Mouse (Mus musculus): ENCODE data around the gene Parva.
A peak's percentile ranks its signal among the peaks of the same experiment; 100 is the strongest.

Parva gene

GRCm38 (mm10) chr7:112427357-112428157 lies at the start of gene Parva:
Gene Parva, plus strand, starts transcription at chr7:112427505.
- DNase-seq (ENCODE audit: low spot score) = peak; percentile 77

GRCm38 (mm10) chr7:112378056-112378455 lies 49.2 kb upstream of the Parva start:
- DNase-seq (ENCODE audit: low spot score) = no peak

GRCm38 (mm10) chr7:112378476-112378875 lies 48.8 kb upstream of the Parva start:
- DNase-seq (ENCODE audit: low spot score) = no peak

- DNase-seq (ENCODE audit: low spot score) = no peak
These were observed 40.8 kb upstream of the Parva start for GRCm38 (mm10) chr7:112386521-112386920.

GRCm38 (mm10) chr7:112387876-112388275 lies 39.4 kb upstream of the Parva start:
- no peak for DNase-seq (ENCODE audit: low spot score)

GRCm38 (mm10) chr7:112388363-112388875 lies 38.9 kb upstream of the Parva start:
- DNase-seq (ENCODE audit: low spot score) = no peak

GRCm38 (mm10) chr7:112389611-112390251 lies 37.6 kb upstream of the Parva start:
- no peak for DNase-seq (ENCODE audit: low spot score)

- DNase-seq (ENCODE audit: low spot score) = no peak
These were observed 36.9 kb upstream of the Parva start for GRCm38 (mm10) chr7:112390252-112390936.

- DNase-seq (ENCODE audit: low spot score) = no peak
These were observed 36.2 kb upstream of the Parva start for GRCm38 (mm10) chr7:112390937-112391605.

- DNase-seq (ENCODE audit: low spot score) = no peak
These were observed 29.5 kb upstream of the Parva start for GRCm38 (mm10) chr7:112397786-112398185.

GRCm38 (mm10) chr7:112399425-112400170 lies 27.7 kb upstream of the Parva start:
- DNase-seq (ENCODE audit: low spot score) = no peak

- DNase-seq (ENCODE audit: low spot score) = peak; percentile 95
These were observed 27.1 kb upstream of the Parva start for GRCm38 (mm10) chr7:112400175-112400574.

GRCm38 (mm10) chr7:112405061-112405460 lies 22.2 kb upstream of the Parva start:
- DNase-seq (ENCODE audit: low spot score) = peak; percentile 39

- no peak for DNase-seq (ENCODE audit: low spot score)
These were observed 21.7 kb upstream of the Parva start for GRCm38 (mm10) chr7:112405578-112405977.

GRCm38 (mm10) chr7:112407597-112407996 lies 19.7 kb upstream of the Parva start:
- no peak for DNase-seq (ENCODE audit: low spot score)

- DNase-seq (ENCODE audit: low spot score) = no peak
These were observed 17.3 kb upstream of the Parva start for GRCm38 (mm10) chr7:112409991-112410390.

- DNase-seq (ENCODE audit: low spot score) = no peak
These were observed 14.0 kb upstream of the Parva start for GRCm38 (mm10) chr7:112413286-112413685.

- peak; percentile 51 for DNase-seq (ENCODE audit: low spot score)
These were observed 11.2 kb upstream of the Parva start for GRCm38 (mm10) chr7:112416058-112416526.

GRCm38 (mm10) chr7:112416730-112417513 lies 10.4 kb upstream of the Parva start:
- no peak for DNase-seq (ENCODE audit: low spot score)

- DNase-seq (ENCODE audit: low spot score) = no peak
These were observed 9.7 kb upstream of the Parva start for GRCm38 (mm10) chr7:112417598-112417997.
